Mouse (Mus musculus) spleen, embryonic (tissue): ENCODE measurements around the gene Abcd3.
"Not testable (repeated sequence)": the region's sequence is repeated elsewhere in the genome, so short reads cannot be mapped to it uniquely, and the experiment has no call there.

Experiments
- CTCF ChIA-PET: fragments of 350-600 bp; sonication (Branson Sonifier 250); formaldehyde crosslinking; loops from one replicate; lab custom pipeline; 2022; lab: Charles Lee

Abcd3 gene

DNA sequence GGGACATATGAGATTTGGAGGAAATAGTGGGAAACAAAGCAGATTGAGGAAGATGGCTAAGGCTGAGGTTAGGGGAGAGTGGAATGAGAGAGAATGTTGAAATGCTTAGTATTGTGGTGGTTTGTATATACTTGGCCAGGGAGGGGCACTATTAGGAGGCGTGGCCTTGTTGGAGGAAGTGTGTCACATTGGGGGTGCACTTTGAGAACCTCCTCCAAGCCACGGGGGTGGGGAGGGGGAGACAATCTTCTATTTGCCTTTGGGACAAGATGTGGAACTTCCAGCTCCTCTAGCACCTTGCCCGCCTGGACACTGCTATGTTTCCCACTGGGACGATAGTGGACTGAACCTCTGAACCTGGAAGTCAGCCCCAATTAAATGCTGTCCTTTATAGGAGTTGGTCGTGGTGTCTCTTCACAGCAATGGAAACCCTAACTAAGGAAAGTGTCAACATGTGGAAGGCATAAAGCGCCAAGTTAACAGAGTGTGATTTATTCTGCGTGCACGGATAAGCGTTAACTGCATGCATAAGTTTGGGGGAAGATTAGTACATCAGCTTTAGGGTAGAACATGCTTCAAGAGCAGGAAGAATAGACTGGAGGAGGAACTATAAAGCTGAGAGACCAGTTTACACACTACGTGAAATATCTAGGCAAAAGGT, 3.8 kb upstream of the Abcd3 start:
- CTCF ChIA-PET = no interaction called here

DNA sequence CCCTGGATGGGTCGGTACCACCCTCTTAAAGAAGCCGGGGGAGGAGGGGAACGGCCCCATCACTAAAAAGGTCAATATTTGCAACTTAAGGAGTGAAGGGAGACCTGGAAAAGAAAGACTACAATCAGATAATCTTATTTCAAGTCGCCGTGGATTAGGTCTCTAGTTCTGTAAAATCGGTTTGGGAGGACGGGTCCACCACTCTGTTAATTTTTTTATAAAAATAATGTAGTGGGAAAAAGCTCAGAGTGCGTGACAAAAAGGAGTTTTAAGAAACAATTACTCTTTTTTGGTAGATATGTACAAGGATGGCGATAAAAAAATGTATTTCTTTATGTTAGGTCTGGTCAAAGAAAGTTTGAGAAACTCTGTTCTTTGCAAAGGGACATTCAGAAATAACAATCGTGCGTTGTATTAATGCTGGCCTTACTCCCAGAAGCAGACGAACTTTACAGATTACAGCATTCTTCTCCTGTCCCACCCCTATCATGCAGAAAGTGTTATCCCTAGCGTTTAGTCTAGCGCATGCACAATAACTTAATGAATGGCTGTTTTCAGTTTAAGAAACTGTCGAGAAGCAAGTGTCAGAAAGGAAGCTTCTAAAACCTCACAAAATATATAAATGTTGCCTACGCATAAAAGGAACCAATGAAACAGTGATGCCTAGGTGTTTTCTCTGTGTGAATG, 590 bp upstream of the Abcd3 start:
- CTCF ChIA-PET = interaction anchor here (0.7 kb wide), 1 partner anchor 51 kb away, joined by 4 read pairs; no protein-coding TSS in a partner anchor

DNA sequence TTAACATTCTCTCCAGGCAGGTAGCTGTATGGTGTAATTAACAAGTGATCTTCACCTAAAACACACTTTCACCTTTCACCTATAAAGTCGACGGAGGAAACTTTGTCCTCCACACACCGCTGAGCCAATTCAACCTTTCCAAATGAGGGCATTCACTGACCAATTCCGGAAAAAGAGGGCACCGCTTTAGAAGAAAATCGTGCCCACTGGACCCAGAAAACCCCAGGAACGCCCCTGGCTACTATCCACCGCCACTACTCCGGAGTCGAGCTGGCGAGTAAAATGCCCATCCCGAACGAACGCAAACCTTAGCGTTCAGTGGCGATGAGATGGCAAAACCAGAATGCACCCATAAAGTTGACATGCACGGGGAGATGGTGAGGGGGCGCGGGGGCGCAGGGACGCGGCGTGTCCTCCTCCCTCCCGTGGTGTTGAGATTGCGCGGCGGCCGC, 663 bp downstream of the Abcd3 start:
- CTCF ChIA-PET = no interaction called here

DNA sequence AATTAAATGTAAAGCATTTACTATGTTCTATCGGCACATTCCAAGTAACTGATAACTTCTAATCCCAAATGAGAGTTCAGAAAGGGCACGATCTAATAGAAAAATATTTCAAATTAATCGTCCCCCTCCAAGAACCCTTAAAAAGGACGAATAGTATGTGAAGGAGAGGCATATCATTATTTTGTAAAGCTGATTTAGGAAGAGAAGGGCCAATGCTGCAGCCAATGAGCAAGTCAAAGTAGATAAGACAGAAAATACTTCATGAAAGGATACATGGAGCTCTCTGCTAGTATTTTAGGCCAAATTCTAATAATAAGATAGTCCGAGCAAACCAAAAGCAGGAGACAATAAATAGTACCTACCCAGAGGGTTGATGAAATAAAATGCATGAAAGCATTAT, 1.3 kb downstream of the Abcd3 start:
- CTCF ChIA-PET = no interaction called here

DNA sequence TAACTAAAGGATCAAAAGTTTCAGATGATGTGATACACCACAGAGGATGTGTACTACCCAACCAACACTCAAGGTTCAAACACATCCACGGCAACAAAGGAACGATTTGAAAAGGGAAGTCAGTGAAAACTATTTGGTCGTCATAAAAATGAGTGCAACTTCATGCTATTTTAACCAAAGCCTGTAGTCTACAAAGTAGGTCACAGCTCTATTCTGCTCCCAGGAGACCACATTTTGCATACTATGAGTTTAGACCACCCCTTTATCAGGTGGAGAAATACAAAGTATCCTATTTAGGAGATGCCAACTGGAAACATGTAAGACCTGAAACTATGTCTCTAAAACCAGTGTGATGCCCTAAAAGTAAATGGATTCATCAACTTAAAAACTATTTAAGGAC, 6.9 kb downstream of the Abcd3 start:
- CTCF ChIA-PET = no interaction called here

DNA sequence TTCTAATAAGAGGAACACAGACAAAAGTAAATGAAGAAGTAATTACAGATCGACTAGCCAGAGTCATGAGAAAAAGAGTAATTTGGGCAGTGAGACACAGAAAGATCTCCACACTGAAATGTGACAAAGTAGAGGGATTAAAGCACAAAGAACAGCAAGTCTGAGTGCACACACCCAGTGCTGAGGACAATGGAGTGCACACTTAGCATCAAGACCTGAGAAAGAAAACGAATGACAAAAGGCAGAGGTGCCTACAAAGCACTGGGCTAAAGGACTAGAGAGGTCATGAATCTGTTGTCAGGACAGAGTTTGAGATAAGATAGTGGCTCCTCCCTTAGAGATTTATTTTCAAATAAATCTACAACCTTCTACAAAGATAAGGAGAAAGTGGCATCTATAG, 20.9 kb downstream of the Abcd3 start:
- CTCF ChIA-PET = no interaction called here

DNA sequence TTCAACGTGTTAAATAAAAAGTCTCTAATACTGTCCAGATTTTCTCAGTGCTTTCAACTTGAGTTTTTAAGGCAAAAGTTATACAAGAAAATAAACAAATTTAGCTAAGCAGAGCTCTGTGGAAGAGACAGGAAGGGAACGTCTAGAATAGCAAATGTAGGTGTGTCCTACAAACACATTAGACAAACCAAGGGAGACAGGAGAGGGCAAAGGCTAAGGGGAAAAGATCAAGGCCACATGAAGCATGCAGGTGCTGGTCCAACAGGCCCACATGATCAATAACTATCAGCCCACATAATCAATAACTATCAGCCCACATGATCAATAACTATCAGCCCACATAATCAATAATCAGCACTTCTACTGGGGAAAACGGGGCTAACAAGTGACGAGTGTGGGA, 22.9 kb downstream of the Abcd3 start:
- CTCF ChIA-PET = interaction anchor here (0.8 kb wide), 1 partner anchor 61 kb away, joined by 3 read pairs; no protein-coding TSS in a partner anchor

DNA sequence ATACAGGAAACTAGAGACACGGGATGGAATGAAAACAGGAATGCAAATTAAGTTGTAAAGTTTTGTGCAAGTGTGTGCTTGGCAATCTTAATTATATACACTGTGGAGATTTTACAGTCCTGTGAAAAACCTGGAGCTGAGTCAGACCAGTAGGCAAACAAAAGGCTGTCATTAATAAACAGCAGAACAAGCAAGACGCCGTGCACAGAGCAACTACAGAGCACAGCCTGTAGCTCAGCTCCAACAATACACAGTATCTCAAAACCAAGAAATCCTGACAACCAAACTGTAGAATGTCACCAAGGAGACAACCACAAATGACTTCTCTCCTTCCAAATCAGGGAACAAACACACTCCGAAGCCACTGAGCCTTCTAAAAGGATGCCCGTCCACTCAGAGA, 24.7 kb downstream of the Abcd3 start:
- CTCF ChIA-PET = no interaction called here

DNA sequence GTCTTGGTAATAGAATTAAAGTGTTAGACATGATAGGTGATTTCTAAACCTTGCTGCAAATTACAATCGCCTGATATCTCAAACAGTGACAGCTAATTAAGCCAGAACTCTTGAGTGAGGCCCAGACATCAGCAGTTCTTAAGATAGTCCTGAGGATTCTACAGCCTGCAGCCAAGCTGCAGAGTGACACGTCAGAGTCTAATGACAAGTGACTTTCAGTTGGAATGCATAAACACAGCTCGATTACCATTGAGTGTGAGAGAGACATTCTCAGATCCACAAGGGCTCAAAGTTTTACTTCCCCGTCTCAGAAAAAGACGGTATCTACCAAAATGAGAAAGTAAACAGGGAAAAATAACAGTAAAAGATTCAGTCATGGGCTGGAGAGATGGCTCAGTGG, 25.3 kb downstream of the Abcd3 start:
- CTCF ChIA-PET = no interaction called here

DNA sequence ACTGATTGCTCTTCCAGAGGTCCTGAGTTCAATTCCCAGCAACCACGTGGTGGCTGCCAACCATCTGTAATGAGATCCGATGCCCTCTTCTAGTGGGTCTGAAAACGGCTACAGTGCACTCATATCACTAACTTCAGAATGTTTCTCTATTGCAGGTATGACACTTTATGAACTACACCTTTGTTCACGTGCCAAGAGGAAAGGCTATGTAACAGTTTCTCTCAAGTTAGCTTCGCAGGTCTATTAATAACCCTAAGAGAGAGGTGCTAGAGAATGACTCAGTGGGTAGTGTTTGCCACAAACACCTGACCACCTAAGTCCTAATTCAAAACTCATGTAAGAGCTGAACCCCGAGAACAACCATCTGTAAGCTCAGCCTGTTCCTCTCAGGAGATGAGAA, 32.1 kb downstream of the Abcd3 start:
- CTCF ChIA-PET = no interaction called here

DNA sequence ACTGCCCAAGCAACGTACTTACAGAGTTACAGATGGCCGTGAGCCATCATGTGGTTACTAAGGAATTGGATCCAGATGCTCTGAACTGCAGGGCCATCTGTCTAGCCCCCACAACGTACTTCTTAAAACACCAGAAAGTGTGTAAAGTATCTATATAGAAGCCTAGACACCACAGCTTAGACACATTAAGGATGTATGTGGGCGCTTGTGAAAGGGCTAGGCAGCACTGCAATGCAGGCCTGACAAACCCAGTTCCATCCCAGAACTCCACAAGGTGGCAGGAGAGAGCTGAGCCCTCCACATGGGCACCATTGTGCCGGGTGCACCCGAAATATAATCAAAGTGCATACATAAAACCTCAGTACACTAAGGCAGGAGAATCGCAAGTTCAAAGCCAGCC, 37.2 kb downstream of the Abcd3 start:
- CTCF ChIA-PET = no interaction called here

DNA sequence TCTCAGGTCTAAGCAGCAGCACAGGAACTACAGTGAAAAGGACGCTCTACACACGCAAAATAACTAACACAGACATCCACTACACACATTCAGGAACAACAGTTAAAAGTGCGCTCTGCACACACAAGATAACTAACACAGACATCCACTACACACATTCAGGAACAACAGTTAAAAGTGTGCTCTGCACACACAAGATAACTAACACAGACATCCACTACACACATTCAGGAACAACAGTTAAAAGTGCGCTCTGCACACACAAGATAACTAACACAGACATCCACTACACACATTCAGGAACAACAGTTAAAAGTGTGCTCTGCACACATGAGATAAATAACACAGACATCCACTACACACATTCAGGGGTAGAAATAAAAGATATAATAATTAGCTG, 41.8 kb downstream of the Abcd3 start:
- CTCF ChIA-PET = not testable (repeated sequence)

DNA sequence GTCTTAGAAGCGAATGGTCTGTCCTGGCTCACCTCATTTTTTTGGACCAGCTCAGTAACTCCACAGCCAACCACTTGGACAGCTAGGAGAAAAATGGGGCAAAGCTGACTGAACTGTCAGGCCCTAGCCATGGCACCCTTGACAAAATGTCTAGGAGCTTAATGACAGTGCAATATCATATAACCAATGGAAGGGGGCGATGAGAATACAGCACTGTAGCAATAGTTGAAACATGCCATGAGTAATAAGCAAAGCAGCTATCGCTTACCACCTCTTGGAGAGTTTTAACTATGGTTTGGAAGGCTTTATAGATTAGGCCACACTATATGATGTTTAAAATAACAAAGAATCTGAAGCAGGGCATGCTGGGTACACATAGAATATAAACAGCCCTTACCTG, 46.3 kb downstream of the Abcd3 start:
- CTCF ChIA-PET = no interaction called here

DNA sequence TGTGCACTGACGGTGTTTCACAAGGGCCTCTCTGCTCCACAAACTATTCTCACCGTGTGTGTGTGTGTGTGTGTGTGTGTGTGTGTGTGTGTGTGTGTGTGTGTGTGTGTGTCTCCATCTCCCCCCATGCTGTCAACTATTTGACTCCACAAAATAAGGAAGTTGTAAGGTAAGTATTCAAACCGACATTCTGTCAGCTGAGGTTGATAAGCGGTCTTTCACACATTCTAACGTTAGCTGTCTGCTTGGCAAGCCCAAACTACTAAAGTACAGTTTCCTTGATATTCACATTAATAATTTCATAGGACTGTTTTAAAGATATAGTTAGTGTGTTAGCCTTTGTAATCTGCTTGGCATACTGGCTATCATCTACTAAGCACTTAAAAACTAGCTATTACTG, 48.3 kb downstream of the Abcd3 start:
- CTCF ChIA-PET = interaction anchor here (0.6 to 0.7 kb wide), 2 partner anchors 46 to 50 kb away, joined by 3 to 12 read pairs; no protein-coding TSS in a partner anchor

DNA sequence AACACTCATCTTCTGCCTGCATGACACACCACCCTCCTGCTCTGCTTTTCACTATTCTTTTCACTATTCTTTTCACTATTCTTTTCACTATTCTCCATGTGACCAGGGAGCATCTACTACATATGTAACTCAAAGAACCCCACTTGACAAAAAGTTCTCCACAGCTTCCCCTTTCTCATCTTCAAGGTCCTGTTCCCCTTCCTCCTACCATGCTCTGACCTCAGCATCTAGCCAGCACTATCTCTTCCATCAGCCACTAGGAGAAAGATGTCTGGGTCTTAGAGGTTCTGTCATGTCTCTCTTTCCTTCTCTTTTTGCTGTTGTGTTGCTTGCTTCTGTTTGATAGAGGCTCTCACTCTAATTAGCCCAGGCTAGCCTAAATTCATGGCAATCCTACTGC, 49.1 kb downstream of the Abcd3 start:
- CTCF ChIA-PET = no interaction called here

DNA sequence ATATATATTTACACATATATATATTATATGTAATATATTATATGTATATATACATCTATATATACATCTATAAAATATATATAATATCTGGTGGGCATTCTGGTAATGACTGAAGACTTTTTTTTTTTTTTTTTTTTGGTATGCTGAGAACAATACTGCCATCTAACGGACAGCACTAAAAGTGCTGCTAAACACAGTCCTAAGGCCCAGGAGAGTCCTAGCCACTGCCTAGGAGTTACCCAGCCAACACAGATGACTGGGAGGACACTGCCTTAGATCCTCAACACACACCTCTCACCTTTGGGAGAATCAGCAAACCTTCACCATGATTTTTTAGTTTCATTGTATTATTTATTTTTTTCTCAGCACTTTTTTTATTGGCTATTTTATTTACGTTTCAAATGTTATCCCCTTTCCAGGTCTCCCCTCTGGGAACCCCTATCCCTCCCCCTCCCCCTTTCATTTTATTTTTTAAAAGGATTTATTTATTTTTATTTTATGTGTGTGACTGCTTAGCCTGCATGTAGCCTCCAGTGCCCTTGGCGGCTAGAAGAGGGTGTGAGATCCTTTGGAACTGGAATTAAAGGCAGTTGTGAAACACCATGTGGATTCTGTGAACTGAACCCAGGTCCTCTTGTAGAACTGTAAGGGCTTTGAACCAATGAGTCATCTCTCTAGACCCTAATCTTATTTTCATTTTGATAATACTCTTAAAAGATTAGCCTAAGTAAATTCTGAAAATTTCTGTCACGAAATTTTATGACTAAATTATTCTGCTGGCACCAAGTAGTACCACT, 52.8 kb downstream of the Abcd3 start:
- CTCF ChIA-PET = interaction anchor here (0.9 kb wide), 1 partner anchor 77 kb away, joined by 4 read pairs; no protein-coding TSS in a partner anchor

DNA sequence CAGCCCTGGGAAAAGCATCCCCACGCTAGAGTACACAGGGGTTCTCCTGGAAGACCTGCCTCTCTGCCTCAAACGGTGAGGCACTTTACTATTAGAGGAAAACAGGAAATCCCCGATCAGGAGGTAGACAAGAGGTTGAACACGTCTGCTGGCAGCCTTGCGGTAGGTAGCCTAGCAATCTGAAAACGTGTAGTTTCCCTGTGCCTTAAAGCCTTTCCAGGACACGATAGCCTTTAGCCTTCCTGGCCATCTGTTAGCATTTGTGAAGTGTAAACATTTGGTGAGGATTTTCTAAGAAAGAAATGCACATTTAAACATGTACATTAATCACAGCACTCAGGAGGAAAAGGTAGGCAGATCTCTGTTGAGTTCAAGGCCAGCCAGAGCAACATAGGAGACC, 56.7 kb downstream of the Abcd3 start:
- CTCF ChIA-PET = no interaction called here

DNA sequence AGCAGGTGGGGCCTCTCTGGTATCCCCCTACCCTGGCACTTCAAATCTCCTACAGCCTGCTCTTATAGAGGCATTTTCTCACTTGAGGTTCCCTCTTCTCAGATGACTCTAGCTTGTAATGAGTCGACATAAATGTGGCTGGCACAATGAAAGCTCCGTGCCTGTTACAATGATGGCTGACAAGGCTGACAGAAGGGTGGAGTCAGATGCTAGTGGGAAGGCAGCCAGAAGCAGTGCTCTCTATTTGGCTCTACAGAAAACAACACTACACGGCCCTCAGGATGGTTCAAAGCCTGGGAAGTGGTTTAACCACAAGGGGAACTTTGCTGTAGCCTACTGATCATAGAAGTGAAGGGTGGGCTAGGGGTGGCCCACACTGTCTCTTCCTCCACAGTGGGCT, 60.0 kb downstream of the Abcd3 start:
- CTCF ChIA-PET = no interaction called here

DNA sequence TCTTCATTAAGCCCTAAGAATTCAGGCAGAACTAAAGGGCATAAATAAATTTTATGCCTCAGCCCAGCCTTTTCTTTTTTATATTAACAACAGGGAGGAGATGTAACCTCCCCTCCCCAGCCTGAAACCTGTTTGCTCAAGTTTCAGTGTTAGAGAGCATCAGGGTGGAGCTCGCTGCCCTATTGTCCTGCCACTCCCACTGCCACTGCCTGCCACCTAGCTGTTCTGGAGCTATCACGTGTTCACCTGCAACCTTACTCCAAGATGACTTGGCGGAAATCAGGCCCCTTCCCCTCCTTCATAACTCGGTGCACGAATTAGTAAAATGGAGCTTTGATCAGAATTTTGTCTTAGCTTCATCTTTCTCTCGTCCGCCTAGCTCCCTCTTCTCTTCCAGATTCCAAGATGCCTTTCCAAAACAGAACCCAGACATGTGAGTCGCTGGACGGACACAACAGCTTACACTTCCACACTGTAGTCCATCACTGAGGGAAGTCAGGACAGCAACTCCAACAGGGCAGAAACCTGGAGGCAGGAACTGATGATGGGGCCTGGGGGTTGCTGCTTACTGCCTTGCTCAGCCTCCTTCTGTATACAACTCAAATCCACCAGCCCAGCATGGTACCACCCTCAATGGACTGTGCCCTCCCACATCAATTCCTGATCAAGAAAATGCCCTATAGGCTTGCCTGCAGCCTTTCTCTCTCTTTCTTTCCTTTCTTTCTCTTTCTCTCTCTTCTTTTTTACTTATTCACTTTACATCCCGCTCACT, 60.6 kb downstream of the Abcd3 start:
- CTCF ChIA-PET = not testable (repeated sequence)

DNA sequence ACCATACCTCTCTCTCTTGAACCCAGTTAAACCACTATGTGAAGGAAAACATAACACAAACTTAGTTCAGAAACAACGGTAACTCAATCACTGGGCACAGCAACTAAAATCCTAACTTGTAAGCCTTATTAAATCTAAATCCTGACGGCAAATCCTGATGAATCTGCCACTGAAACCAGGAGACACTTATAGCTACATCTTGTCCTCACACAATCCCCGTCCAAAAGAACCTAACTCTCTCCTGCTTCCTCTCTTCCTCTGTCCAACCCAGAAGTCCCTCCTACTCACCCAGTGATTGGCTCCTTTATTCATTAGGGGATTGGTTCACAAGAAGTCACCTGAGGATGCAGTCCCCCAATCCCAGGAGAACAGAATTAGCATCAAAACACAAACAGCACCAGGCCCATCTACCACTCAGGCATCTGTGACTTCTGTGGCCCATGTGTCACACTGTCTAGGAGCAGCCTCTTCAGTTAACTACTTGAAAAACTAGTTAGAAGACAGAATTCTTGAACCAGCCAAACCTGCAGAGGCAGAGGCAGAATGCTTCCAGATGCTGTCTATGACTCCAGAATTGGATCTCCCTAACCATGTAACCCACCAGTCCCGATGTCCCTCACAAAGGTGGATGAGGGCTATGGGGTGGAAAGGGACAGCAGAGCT, 73.8 kb downstream of the Abcd3 start:
- CTCF ChIA-PET = not testable (repeated sequence)
